Mouse (Mus musculus) heart, adult 2 months (tissue): ENCODE measurements around the gene Gpr156.

Experiments used
- CTCF ChIP-seq: fragments of 200-600 bp; IDR thresholded peaks from 2 replicates; pipeline ENCODE4 v1.8.1; 2022; ENCODE audit warnings: antibody characterized with exemption, mild to moderate bottlenecking, moderate library complexity
- EP300 ChIP-seq: fragments of 200-500 bp; IDR thresholded peaks from 2 replicates; pipeline ENCODE4 v1.6.1; 2011; ENCODE audit warnings: low read depth, low read length, control low read depth; ENCODE audit not compliant: insufficient read depth
- POLR2A ChIP-seq: fragments of 200-500 bp; IDR thresholded peaks from 2 replicates; pipeline ENCODE4 v1.6.1; 2011; ENCODE audit warnings: mild to moderate bottlenecking, low read depth, low read length, control low read depth; ENCODE audit not compliant: insufficient read depth

DNA sequence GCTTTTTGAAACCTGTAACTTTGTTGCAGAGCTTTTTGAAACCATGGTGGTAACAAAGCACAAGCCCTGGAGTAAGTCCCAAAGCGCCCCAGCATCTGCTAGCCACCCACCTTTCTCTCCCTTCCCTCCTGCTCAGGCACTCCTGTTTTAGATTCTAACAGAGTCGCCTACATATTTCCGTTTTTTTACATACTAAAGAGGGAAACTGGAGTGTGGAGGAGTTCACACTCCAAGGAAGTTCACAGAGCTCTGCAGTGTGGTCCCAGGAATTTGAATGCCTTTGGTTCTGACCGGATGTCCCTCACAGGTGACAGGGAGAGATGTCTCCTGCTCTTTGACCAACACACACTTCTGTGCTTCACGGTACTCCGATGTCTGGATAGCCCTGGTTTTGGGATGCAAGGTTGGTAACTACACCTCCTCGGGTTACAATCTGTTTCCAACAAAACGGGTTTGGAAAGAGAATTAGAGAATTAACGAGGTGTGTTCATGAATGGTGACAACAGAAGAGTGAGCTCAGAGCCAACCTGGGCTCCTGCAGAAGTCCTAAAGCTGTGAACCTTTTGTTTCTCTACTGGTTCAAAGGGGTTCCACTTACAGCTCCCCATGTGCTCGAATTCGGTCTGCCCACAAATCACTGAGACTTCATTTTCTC, 72.0 kb downstream of the Gpr156 start:
- no peak for TF ChIP-seq CTCF
- TF ChIP-seq POLR2A = no peak
- TF ChIP-seq EP300 = no peak
